Comparison of ENCODE assay signal across 8 mouse cellular contexts in genomic region chr14:75870631-75871030, GRCm38 (mm10). TPM values are rescaled to one million over a fixed set of nuclear protein-coding genes. Genes with fewer than 3 reads are reported as not detected.
DNase-seq lines count a peak whose midpoint lies in the region; ATAC-seq and TF ChIP-seq lines count a peak whose summit lies in the region.

No protein-coding gene starts in this region.

- no peaks in the 10 kb centered on the region for H3K27me3 ChIP-seq in kidney, postnatal 0 days (ENCODE audit: insufficient read depth, low read length)

- peak; percentile 52; the same call in 1 of the 2 replicates for ATAC-seq in kidney, postnatal 0 days (replicated peaks; ENCODE audit: low FRiP score, low read depth)
- ATAC-seq in megakaryocyte, adult 5-6 weeks (ENCODE audit: poor library complexity, severe bottlenecking) = peak; percentile 54; the same call in 1 of the 2 replicates

- H3K4me1 ChIP-seq in kidney, postnatal 0 days (replicated peaks; ENCODE audit: insufficient read depth, low read length) = no peaks in the 10 kb centered on the region

- intact Hi-C loops in left cerebral cortex, adult 2 months (cut with DNase I) = no loop called here

- H3K9ac ChIP-seq in kidney, postnatal 0 days (ENCODE audit: low read depth, low read length) = no peak overlapping the region

- peak; percentile 50 for TF ChIP-seq CTCF in left cerebral cortex, adult 2 months (IDR thresholded peaks at IDR 0.05)
- TF ChIP-seq CTCF in brain, embryonic 14.5 days (IDR thresholded peaks at IDR 0.05; ENCODE audit: borderline replicate concordance, extremely low read depth, insufficient read depth, insufficient read length) = peak; percentile 62
- peak; percentile 57 for TF ChIP-seq CTCF in kidney, postnatal 0 days (IDR thresholded peaks at IDR 0.05; ENCODE audit: low read depth)

- H3K36me3 ChIP-seq in kidney, postnatal 0 days (ENCODE audit: insufficient read depth, low read length) = no peaks in the 10 kb centered on the region

- H3K27ac ChIP-seq in left cerebral cortex, adult 2 months = no peak overlapping the region
- no peak overlapping the region for H3K27ac ChIP-seq in kidney, postnatal 0 days

- 26% methylated on average over 9 of the region's 10 CpGs for WGBS in kidney, postnatal 0 days

- TF ChIP-seq POLR2A in brain, embryonic 14.5 days (IDR thresholded peaks at IDR 0.05; ENCODE audit: borderline replicate concordance, extremely low read depth, insufficient read depth, insufficient read length, poor library complexity, severe bottlenecking) = no peak

- no peaks in the 10 kb centered on the region for H3K9me3 ChIP-seq in kidney, postnatal 0 days (replicated peaks; ENCODE audit: low read length)

- H3K4me3 ChIP-seq in left cerebral cortex, adult 2 months = no peak overlapping the region
- H3K4me3 ChIP-seq in kidney, postnatal 0 days (replicated peaks; ENCODE audit: low read depth, low read length) = no peak overlapping the region

- H3K4me2 ChIP-seq in kidney, postnatal 0 days (ENCODE audit: low read length) = peak overlapping the region; percentile 24; the same call in 1 of the 2 replicates

- peak in 1 of 2 experiments; percentile 62 for DNase-seq in left cerebral cortex, adult 2 months (ENCODE audit: extremely low spot score in 1 of 2, low spot score in 2 of 2)
- DNase-seq in left cerebral cortex, adult 8-10 months (ENCODE audit: low spot score in 2 of 2) = no peak
- peak; percentile 89 for DNase-seq in brain, embryonic 14.5 days (ENCODE audit: low read depth)
- peak; percentile 73 for DNase-seq in forelimb bud, embryonic 11.5 days (ENCODE audit: low read depth, low spot score)
- peak; percentile 90 for DNase-seq in kidney, postnatal 0 days (ENCODE audit: low spot score)
- peak; percentile 58 for DNase-seq in thymus, postnatal 0 days (ENCODE audit: low spot score)
- no peak for DNase-seq in testis, postnatal 14 days (ENCODE audit: low spot score)

RNA-seq across cellular contexts. Expression of gene Tpt1, which starts 25.7 kb away (rescaled TPM):
- 100 to 1,000 TPM; 975 to 978 TPM for total RNA-seq in left cerebral cortex, adult 2 months (2021)
- total RNA-seq in left cerebral cortex, adult 8-10 months (2022) = 1,000 to 10,000 TPM in 2 of 4 experiments, 100 to 1,000 TPM in 2; 980 to 1,027 (median 1,005) TPM
- polyA plus RNA-seq in brain, embryonic 14.5 days (2012; rRNA removed) = 1,780 and 1,905 TPM in 2 replicates
- 1,400 and 1,543 TPM in 2 replicates for polyA plus RNA-seq in kidney, postnatal 0 days (2015; fragmentation: Nextera tagmentation; extraction: Ambion mirVana)
- 5,508 and 5,947 TPM in 2 replicates for total RNA-seq in megakaryocyte, adult 5-6 weeks (2015)
- 1,349 and 1,387 TPM in 2 replicates for total RNA-seq in megakaryocyte, adult 5-6 weeks (2017)
- 1,615 and 1,673 TPM in 2 replicates for polyA plus RNA-seq in thymus, postnatal 0 days (2015; fragmentation: Nextera tagmentation; extraction: Ambion mirVana)

Comparison
In these comparisons a context has a peak if more than half of its experiments do, and no peak if none do; other contexts are left out.
1. DNase-seq: peak in brain, embryonic 14.5 days (single experiment), forelimb bud, embryonic 11.5 days (single experiment), kidney, postnatal 0 days (single experiment) and thymus, postnatal 0 days (single experiment); none in left cerebral cortex, adult 8-10 months (0 of 2) and testis, postnatal 14 days (single experiment).
2. Peak in every context shown above with its lines, with median percentiles within 50 percentile points of each other: CTCF ChIP-seq.